Mouse (Mus musculus) heart, embryonic 13.5 days (tissue): ENCODE results near the gene Olfr780. TPM values are rescaled to one million over a fixed set of nuclear protein-coding genes. Genes with fewer than 3 reads are reported as not detected.
"Not testable (repeated sequence)": the region's sequence is repeated elsewhere in the genome, so short reads cannot be mapped to it uniquely, and the experiment has no call there.

Source experiments
- ATAC-seq: fragments of 200-750 bp; cut with Nextera tagmentation; 2 replicates; pipeline ENCODE4 v1.8.0; 2017; ENCODE audit warnings: moderate TSS enrichment; ENCODE audit not compliant: insufficient number of reproducible peaks, low FRiP score, low TSS enrichment; ENCODE audit errors: extremely low read depth
- H3K27ac ChIP-seq: fragments of 300-500 bp; sonication (generic); replicated peaks from 2 replicates; pipeline ENCODE4 v1.5.1; 2015; ENCODE audit warnings: moderate library complexity, mild to moderate bottlenecking, inconsistent platforms
- H3K27me3 ChIP-seq: fragments of 300-500 bp; sonication (generic); replicated peaks from 2 replicates; pipeline ENCODE4 v1.6.1; 2015; ENCODE audit warnings: mild to moderate bottlenecking, inconsistent platforms
- H3K36me3 ChIP-seq: fragments of 300-500 bp; sonication (generic); 2 replicates; pipeline ENCODE4 v1.6.1; 2015; ENCODE audit warnings: mild to moderate bottlenecking, inconsistent platforms
- H3K4me1 ChIP-seq: fragments of 300-500 bp; sonication (generic); 2 replicates; pipeline ENCODE4 v1.6.1; 2015; ENCODE audit warnings: inconsistent platforms
- H3K4me2 ChIP-seq: fragments of 300-500 bp; sonication (generic); 2 replicates; pipeline ENCODE4 v1.6.1; 2015; ENCODE audit warnings: inconsistent platforms, mild to moderate bottlenecking, moderate library complexity
- H3K4me3 ChIP-seq: fragments of 300-500 bp; sonication (generic); 2 replicates; pipeline ENCODE4 v1.5.1; 2015; ENCODE audit warnings: moderate library complexity, mild to moderate bottlenecking, inconsistent platforms
- H3K9ac ChIP-seq: fragments of 300-500 bp; sonication (generic); 2 replicates; pipeline ENCODE4 v1.6.1; 2015; ENCODE audit warnings: inconsistent platforms, mild to moderate bottlenecking, moderate library complexity
- H3K9me3 ChIP-seq: fragments of 300-500 bp; sonication (generic); 2 replicates; pipeline ENCODE4 v1.6.1; 2016; ENCODE audit warnings: inconsistent platforms
- WGBS: fragments of 180-500 bp; shearing (Covaris S2); methylation state at CpG from one replicate; pipeline ENCODE4 v1.1.7; 2015; ENCODE audit warnings: mixed read lengths; 5-methylcytosine and 5-hydroxymethylcytosine counted together
- polyA plus RNA-seq: library from polyadenylated mRNA; unstranded; fragments of >200 nt; fragmentation: Nextera tagmentation; extraction: Ambion mirVana; gene quantifications from 2 replicates; pipeline ENCODE4 v1.2.1, GENCODE M21; 2015

Gene Olfr780
- polyA plus RNA-seq = not detected in 2 replicates

DNA sequence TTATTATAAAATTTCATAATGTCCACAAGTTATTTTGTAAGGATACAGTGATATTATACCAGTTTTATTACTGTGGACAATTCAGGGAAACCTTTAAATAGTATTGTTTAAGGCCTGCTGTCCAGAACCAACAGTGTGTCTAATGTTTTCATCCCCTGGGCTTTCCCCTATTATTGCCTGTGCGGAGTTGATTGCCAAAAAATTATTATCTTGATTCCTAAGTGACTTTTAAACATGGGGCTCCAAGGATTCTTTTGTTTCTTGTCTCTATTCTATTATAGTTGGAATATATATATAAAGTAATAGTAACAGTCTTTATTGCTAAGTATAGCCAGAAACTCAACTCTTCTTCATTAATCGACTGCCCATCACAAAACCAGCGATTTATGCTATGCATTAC lies at the start of gene Olfr780:
TSS of gene Olfr780 (plus strand) at position 301 of the 400 bp plus-strand sequence.
- WGBS = 63% methylated on average over 3 of the region's 3 CpGs
- Histone ChIP-seq H3K27ac (no peak within 1 kb of the TSS), H3K4me2 (no peak within 1 kb of the TSS), H3K36me3 (no peaks in the 10 kb centered on the region), H3K9ac (no peak within 1 kb of the TSS), H3K9me3 (no peaks in the 10 kb centered on the region), H3K4me3 (no peak within 1 kb of the TSS), H3K4me1 (no peaks in the 10 kb centered on the region), H3K27me3 (no peaks in the 10 kb centered on the region)
- ATAC-seq = no peak

DNA sequence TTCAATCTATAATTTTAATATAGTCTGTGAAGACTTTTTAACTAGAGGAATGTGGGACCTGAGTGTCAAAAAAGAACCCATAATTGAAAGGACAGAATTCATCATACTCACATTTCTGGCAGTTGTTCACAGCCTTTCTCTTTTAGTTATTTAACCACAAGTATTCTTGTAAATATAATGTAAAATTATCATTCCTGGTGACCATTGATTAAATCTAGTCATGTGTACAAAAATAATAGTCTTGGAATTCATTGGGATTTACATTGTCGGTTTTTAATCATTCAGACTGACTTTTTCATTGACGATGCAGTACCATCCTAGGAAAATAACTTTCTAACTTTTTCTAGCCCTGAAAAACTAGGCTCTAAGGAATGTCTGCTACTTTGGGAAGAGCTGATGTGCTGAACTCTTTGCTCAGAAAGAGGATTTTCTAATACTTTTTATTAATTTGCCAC lies 46.8 kb upstream of the Olfr780 start, which contains the start of gene Olfr777:
TSS of gene Olfr777 (minus strand) at position 405 of the 455 bp plus-strand sequence.
- H3K27me3 ChIP-seq = no peaks in the 10 kb centered on the region
- H3K36me3 ChIP-seq = no peaks in the 10 kb centered on the region
- H3K9me3 ChIP-seq = no peaks in the 10 kb centered on the region
- H3K4me2 ChIP-seq = no peak within 1 kb of the TSS
- no peak within 1 kb of the TSS for H3K4me3 ChIP-seq
- 88% methylated on average over 2 of the region's 2 CpGs for WGBS
- no peak within 1 kb of the TSS for H3K9ac ChIP-seq
- H3K27ac ChIP-seq = no peak within 1 kb of the TSS
- ATAC-seq = no peak
- H3K4me1 ChIP-seq = no peaks in the 10 kb centered on the region

DNA sequence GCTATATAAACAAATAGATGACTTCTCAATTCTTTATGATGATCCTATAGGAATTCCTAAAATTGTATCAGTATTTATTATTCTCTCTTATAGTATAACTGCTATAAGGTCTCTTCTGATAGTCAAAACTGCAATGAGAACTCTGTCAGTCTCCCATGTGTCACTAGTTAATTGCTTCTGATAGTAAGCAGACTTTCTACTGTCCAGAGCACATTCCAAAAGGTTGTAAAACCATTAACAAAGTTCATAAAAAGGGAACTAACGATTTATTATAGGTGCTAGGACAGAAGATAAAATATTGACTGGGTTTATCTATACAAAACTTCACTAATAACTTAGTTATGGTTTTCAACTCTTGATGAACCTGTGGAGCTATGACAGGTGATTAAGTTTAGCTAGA lies 4.9 kb upstream of the Olfr780 start:
- H3K4me3 ChIP-seq, H3K36me3 ChIP-seq, H3K27me3 ChIP-seq, H3K9me3 ChIP-seq, H3K4me1 ChIP-seq, H3K9ac ChIP-seq, H3K27ac ChIP-seq, H3K4me2 ChIP-seq, ATAC-seq: not testable (repeated sequence)
- 42% methylated on average over 1 of the region's 1 CpGs for WGBS

DNA sequence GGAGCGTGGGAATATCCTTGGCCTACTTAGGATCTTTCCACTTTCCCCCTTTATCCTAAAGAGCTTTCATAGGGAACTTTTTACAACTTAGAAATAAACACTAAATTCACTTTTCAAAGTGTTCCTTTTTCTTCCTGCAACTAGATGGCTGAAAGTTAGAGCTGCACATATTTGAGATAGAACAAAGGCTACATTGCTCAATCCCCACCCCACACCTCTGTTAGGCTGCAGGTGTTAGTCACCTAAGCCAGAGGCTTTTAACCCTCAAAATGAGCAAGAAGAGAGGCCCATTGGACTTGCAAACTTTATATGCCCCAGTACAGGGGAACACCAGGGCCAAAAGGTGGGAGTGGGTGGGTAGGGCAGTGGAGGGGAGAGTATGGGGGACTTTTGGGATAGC lies 4.4 kb upstream of the Olfr780 start:
- H3K27me3 ChIP-seq, H3K4me2 ChIP-seq, ATAC-seq, H3K27ac ChIP-seq, H3K9ac ChIP-seq, H3K9me3 ChIP-seq, H3K4me1 ChIP-seq, H3K4me3 ChIP-seq, H3K36me3 ChIP-seq: not testable (repeated sequence)
- WGBS = no CpG with 5 or more reads among the region's 1 CpGs

DNA sequence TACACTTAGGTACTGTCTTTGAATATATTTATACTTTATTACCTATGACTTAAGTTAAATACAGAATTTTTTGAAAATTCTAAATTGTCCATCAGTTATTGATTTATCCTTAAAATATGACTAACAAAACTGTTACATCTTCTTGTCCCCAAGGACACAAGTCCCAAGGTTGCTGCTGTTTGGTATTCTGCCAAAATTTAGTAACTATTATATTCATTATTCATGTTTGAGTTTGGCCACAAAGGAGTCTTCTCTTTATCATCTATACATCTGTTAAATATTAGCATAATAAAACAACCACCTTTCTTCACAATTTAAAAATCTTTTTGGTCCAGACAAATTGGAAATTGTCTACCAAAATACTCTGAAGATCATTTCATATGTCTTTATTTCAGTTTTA lies 10.6 kb downstream of the Olfr780 start, which contains the start of gene Olfr781:
TSS of gene Olfr781 (plus strand) at position 301 of the 400 bp plus-strand sequence.
- H3K4me1 ChIP-seq = no peaks in the 10 kb centered on the region
- H3K9me3 ChIP-seq = peaks cover 15% of the 10 kb centered on the region; the same call in 1 of the 2 replicates

DNA sequence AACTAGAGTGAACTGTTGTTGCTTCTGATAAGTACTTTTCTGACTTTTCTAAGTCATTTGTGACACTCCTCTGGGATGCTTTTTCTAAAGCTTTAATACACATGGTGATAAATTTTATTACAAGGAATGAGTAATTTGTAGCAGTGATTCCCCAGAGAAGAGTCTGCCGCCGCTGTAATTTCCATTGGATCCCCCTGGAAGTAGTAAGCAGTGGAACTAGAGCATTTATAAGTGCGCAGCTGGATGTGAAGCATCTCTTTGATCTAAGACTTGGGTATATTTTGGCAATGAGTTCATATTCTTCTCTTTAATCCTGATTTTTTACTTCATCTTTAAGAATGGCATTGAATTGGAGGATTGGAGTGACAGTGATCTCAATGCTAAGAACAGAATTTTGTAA lies 30.6 kb downstream of the Olfr780 start, which contains the start of gene Olfr782:
TSS of gene Olfr782 (plus strand) at position 301 of the 400 bp plus-strand sequence.
- no peak for ATAC-seq
- no peaks in the 10 kb centered on the region for H3K4me1 ChIP-seq
- WGBS = 76% methylated on average over 3 of the region's 3 CpGs
- H3K9ac ChIP-seq = no peak within 1 kb of the TSS
- no peak within 1 kb of the TSS for H3K4me2 ChIP-seq
- H3K27me3 ChIP-seq = no peaks in the 10 kb centered on the region
- H3K4me3 ChIP-seq = no peak within 1 kb of the TSS
- H3K9me3 ChIP-seq = no peaks in the 10 kb centered on the region
- no peaks in the 10 kb centered on the region for H3K36me3 ChIP-seq
- no peak within 1 kb of the TSS for H3K27ac ChIP-seq

More for the DNA sequence above, 10.6 kb downstream of the Olfr780 start, which contains the start of gene Olfr781:
- Histone ChIP-seq H3K4me3 (no peak within 1 kb of the TSS), H3K4me2 (no peak within 1 kb of the TSS), H3K9ac (no peak within 1 kb of the TSS), H3K36me3 (no peaks in the 10 kb centered on the region), H3K27me3 (no peaks in the 10 kb centered on the region), H3K27ac (no peak within 1 kb of the TSS)
- ATAC-seq = no peak

DNA sequence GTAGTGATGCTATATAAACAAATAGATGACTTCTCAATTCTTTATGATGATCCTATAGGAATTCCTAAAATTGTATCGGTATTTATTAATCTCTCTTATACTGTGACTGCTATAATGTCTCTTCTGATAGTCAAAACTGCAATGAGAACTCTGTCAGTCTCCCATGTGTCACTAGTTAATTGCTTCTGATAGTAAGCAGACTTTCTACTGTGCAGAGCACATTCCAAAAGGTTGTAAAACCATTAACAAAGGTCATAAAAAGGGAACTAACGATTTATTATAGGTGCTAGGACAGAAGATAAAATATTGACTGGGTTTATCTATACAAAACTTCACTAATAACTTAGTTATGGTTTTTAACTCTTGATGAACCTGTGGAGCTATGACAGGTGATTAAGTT lies 34.6 kb downstream of the Olfr780 start:
- not testable (repeated sequence) for H3K36me3 ChIP-seq, H3K4me2 ChIP-seq, H3K9ac ChIP-seq, H3K27ac ChIP-seq, ATAC-seq, H3K9me3 ChIP-seq, H3K27me3 ChIP-seq, H3K4me1 ChIP-seq, H3K4me3 ChIP-seq
- 58% methylated on average over 2 of the region's 2 CpGs for WGBS

DNA sequence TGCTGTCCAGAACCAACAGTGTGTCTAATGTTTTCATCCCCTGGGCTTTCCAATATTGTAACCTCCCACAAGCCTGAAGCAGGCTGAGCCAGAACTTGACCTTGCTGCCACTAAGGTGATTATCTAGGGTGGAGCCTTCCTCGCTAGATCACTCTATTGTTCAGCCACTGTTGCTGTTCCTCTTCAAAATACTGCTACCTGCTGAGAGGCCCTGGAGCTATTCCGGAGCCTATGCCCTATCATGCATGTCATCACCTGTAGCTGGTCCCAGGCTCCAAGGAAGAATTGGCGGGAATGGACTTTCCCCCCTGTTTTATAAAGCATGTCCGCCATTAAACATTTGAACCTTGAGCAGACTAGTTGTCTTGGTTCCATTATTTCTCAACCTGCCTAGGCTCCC lies 38.6 kb downstream of the Olfr780 start:
- not testable (repeated sequence) for H3K27me3 ChIP-seq

DNA sequence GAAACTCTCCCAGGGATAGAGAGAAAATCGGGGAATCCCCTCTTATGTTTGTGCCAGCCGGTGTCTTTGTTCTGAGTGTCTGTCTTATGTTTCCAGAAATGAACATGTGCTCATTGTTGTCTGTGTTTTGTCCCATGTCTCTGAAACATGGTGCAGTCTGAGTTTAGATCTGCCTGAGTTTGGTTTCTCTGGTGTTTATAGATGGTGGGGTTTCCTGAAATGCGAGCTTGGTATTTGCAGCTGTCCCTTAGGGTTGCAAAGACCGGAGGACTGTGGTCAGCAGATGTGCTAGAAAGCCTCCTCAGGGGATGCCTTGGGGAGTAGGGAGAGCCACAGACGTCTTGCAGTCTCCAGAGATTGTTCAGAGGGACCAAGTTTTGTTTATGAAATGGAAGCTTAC lies 39.4 kb downstream of the Olfr780 start:
- Histone ChIP-seq H3K4me2 (no peak overlapping the region), H3K4me3 (no peak overlapping the region), H3K27ac (no peak overlapping the region), H3K27me3 (no peaks in the 10 kb centered on the region), H3K4me1 (no peaks in the 10 kb centered on the region), H3K36me3 (no peaks in the 10 kb centered on the region), H3K9me3 (0 out of 2 replicates have a peak, but pooled peaks cover 11% of the 10 kb centered on the region), H3K9ac (no peak overlapping the region)
- ATAC-seq = no peak
- 63% methylated on average over 5 of the region's 5 CpGs for WGBS

More for the DNA sequence above, 38.6 kb downstream of the Olfr780 start:
- not testable (repeated sequence) for H3K9ac ChIP-seq, H3K4me3 ChIP-seq, H3K9me3 ChIP-seq, H3K4me2 ChIP-seq, ATAC-seq, H3K36me3 ChIP-seq, H3K4me1 ChIP-seq, H3K27ac ChIP-seq
- WGBS = 68% methylated on average over 4 of the region's 4 CpGs

Other genes starting within 250 kb of the Olfr780 start
- gene Olfr766-ps1, start 249.1 kb upstream of the Olfr780 start, polyA plus RNA-seq = not detected in 2 replicates
- gene Olfr767, start 235.2 kb upstream of the Olfr780 start, polyA plus RNA-seq = not detected in 2 replicates
- gene Olfr768, start 218.7 kb upstream of the Olfr780 start, polyA plus RNA-seq = not detected in 2 replicates
- gene Olfr769, start 200.3 kb upstream of the Olfr780 start, polyA plus RNA-seq = 0.13 TPM in 1 of 2 replicates, not detected in the other
- not detected in 2 replicates for gene Olfr770, start 179.1 kb upstream of the Olfr780 start, polyA plus RNA-seq
- not detected in 2 replicates for gene Olfr771, start 153.4 kb upstream of the Olfr780 start, polyA plus RNA-seq
- not detected in 2 replicates for gene Olfr772, start 140.2 kb upstream of the Olfr780 start, polyA plus RNA-seq
- not detected in 2 replicates for gene Olfr773, start 130.7 kb upstream of the Olfr780 start, polyA plus RNA-seq
- gene Olfr774, start 81.9 kb upstream of the Olfr780 start, polyA plus RNA-seq = not detected in 2 replicates
- gene Olfr775, start 69.7 kb upstream of the Olfr780 start, polyA plus RNA-seq = not detected in 2 replicates
- gene Olfr776, start 59.0 kb upstream of the Olfr780 start, polyA plus RNA-seq = not detected in 2 replicates
- gene Olfr777, start 46.6 kb upstream of the Olfr780 start, polyA plus RNA-seq = not detected in 2 replicates
- not detected in 2 replicates for gene Olfr781, start 10.7 kb downstream of the Olfr780 start, polyA plus RNA-seq
- not detected in 2 replicates for gene Olfr782, start 30.7 kb downstream of the Olfr780 start, polyA plus RNA-seq
- 0.07 TPM in 1 of 2 replicates, not detected in the other for gene Olfr784, start 66.0 kb downstream of the Olfr780 start, polyA plus RNA-seq
- gene Olfr785, start 87.3 kb downstream of the Olfr780 start, polyA plus RNA-seq = not detected in 2 replicates
- gene Olfr786, start 109.2 kb downstream of the Olfr780 start, polyA plus RNA-seq = not detected in 2 replicates
- not detected in 2 replicates for gene Olfr787, start 143.7 kb downstream of the Olfr780 start, polyA plus RNA-seq
- not detected in 2 replicates for gene Olfr788, start 152.9 kb downstream of the Olfr780 start, polyA plus RNA-seq
- not detected in 2 replicates for gene Olfr789, start 166.6 kb downstream of the Olfr780 start, polyA plus RNA-seq
- not detected in 2 replicates for gene Olfr790, start 180.4 kb downstream of the Olfr780 start, polyA plus RNA-seq
- gene Olfr791, start 203.7 kb downstream of the Olfr780 start, polyA plus RNA-seq = not detected in 2 replicates
- gene Olfr792, start 221.0 kb downstream of the Olfr780 start, polyA plus RNA-seq = not detected in 2 replicates
- not detected in 2 replicates for gene Olfr794, start 249.5 kb downstream of the Olfr780 start, polyA plus RNA-seq